Mouse (Mus musculus) heart, embryonic 14.5 days (tissue): ENCODE results near the gene Fxr2. TPM values are rescaled to one million over a fixed set of nuclear protein-coding genes. Genes with fewer than 3 reads are reported as not detected.

Experiments
- ATAC-seq: fragments of 200-750 bp; cut with Nextera tagmentation; 2 replicates; pipeline ENCODE4 v1.8.0; 2017; ENCODE audit warnings: low read depth, moderate TSS enrichment; ENCODE audit not compliant: insufficient number of reproducible peaks, insufficient read depth, low FRiP score
- H3K27ac ChIP-seq, 2 experiments: fragments of 200-500 bp in 1 of 2; fragments of 300-500 bp in 1 of 2; sonication (generic) in 1 of 2; replicated peaks in 1 of 2; 2 replicates each; pipeline ENCODE4 v1.5.1; 2012 to 2014; ENCODE audit warnings: low read depth in 2 of 2, low read length in 2 of 2, control low read depth in 1 of 2, mild to moderate bottlenecking in 1 of 2, mixed read lengths in 1 of 2; ENCODE audit not compliant: control insufficient read depth in 1 of 2, insufficient read depth in 1 of 2
- H3K27me3 ChIP-seq: fragments of 300-500 bp; sonication (generic); 2 replicates; pipeline ENCODE4 v1.6.1; 2014; ENCODE audit warnings: mild to moderate bottlenecking, low read length, control low read depth; ENCODE audit not compliant: control insufficient read depth, insufficient read depth
- H3K36me3 ChIP-seq: fragments of 300-500 bp; sonication (generic); 2 replicates; pipeline ENCODE4 v1.6.1; 2014; ENCODE audit warnings: mild to moderate bottlenecking, control low read depth, low read length, mixed read lengths; ENCODE audit not compliant: control insufficient read depth, insufficient read depth
- H3K4me1 ChIP-seq, 2 experiments: fragments of 200-500 bp in 1 of 2; fragments of 300-500 bp in 1 of 2; sonication (generic) in 1 of 2; 2 replicates each; pipeline ENCODE4 v1.6.1; 2012 to 2014; ENCODE audit warnings: low read length in 2 of 2, control low read depth in 1 of 2, mixed read lengths in 1 of 2; ENCODE audit not compliant: control insufficient read depth in 2 of 2, insufficient read depth in 2 of 2
- H3K4me2 ChIP-seq: fragments of 300-500 bp; sonication (generic); 2 replicates; pipeline ENCODE4 v1.6.1; 2014; ENCODE audit warnings: mild to moderate bottlenecking, low read length
- H3K4me3 ChIP-seq, 2 experiments: fragments of 200-500 bp in 1 of 2; fragments of 300-500 bp in 1 of 2; sonication (generic) in 1 of 2; 2 replicates each; pipeline ENCODE4 v1.5.1; 2012 to 2014; ENCODE audit warnings: low read length in 2 of 2, mild to moderate bottlenecking in 2 of 2, control low read depth in 1 of 2, low read depth in 1 of 2, moderate library complexity in 1 of 2; ENCODE audit not compliant: control insufficient read depth in 1 of 2, insufficient read depth in 1 of 2
- H3K9ac ChIP-seq: fragments of 300-500 bp; sonication (generic); 2 replicates; pipeline ENCODE4 v1.6.1; 2014; ENCODE audit warnings: mild to moderate bottlenecking, low read length
- H3K9me3 ChIP-seq: fragments of 300-500 bp; sonication (generic); 2 replicates; pipeline ENCODE4 v1.6.1; 2016; ENCODE audit warnings: low read length, control low read depth; ENCODE audit not compliant: control insufficient read depth
- WGBS: fragments of 180-500 bp; shearing (Covaris S2); extraction: QIAGEN DNeasy Blood & Tissue Kit; methylation state at CpG from one replicate; pipeline ENCODE4 v1.1.7; 2014; 5-methylcytosine and 5-hydroxymethylcytosine counted together
- polyA plus RNA-seq: library from polyadenylated mRNA; unstranded; fragments of >200 nt; fragmentation: Nextera tagmentation; extraction: Ambion mirVana; gene quantifications from 2 replicates; pipeline ENCODE4 v1.2.1, GENCODE M21; 2014

Gene Fxr2
- polyA plus RNA-seq, 1 experiment from 2014 or later: 25.8 TPM

GRCm38 (mm10) chr11:69665961-69666664, 33.3 kb downstream of the Fxr2 start, which contains the start of gene Cd68:
TSS of gene Cd68 (minus strand) at chr11:69666153.
- 31% methylated on average over 7 of the region's 7 CpGs for WGBS
- Histone ChIP-seq H3K9ac (peak within 1 kb of the TSS; percentile 21; the same call in 1 of the 2 replicates), H3K27ac (0 out of 4 replicates have a peak within 1 kb of the TSS, but pooled peaks have one; percentile 8 to 9), H3K27me3 (no peaks in the 10 kb centered on the region), H3K4me3 (no peak within 1 kb of the TSS), H3K36me3 (peaks cover 76% of the 10 kb centered on the region), H3K4me2 (no peak within 1 kb of the TSS), H3K9me3 (no peaks in the 10 kb centered on the region), H3K4me1 (peaks cover 8 to 29% of the 10 kb centered on the region in 2 experiments)
- no peak for ATAC-seq

- H3K9ac ChIP-seq: no peak overlapping the region
- H3K4me2 ChIP-seq: no peak overlapping the region
- ATAC-seq: no peak
- H3K27ac ChIP-seq: no peak overlapping the region
- H3K9me3 ChIP-seq: no peaks in the 10 kb centered on the region
- H3K27me3 ChIP-seq: no peaks in the 10 kb centered on the region
- WGBS: 90% methylated on average over 3 of the region's 3 CpGs
- H3K4me1 ChIP-seq: peaks cover 6 to 24% of the 10 kb centered on the region in 2 experiments
- no peak overlapping the region for H3K4me3 ChIP-seq
- H3K36me3 ChIP-seq: peaks cover 76% of the 10 kb centered on the region
These were observed 33.8 kb downstream of the Fxr2 start for GRCm38 (mm10) chr11:69666665-69667005.

- peak overlapping the region; percentile 89 to 98 for H3K27ac ChIP-seq
- WGBS: under 1% methylated on average over 61 of the region's 61 CpGs
- peaks cover 79% of the 10 kb centered on the region for H3K36me3 ChIP-seq
- peaks cover 2 to 15% of the 10 kb centered on the region in 2 experiments; a peak in 3 of 4 replicates for H3K4me1 ChIP-seq
- H3K9me3 ChIP-seq: no peaks in the 10 kb centered on the region
- peak overlapping the region; percentile 82 for H3K4me2 ChIP-seq
- H3K4me3 ChIP-seq: peak overlapping the region; percentile 83 to 100
- peak overlapping the region; percentile 100 for H3K9ac ChIP-seq
- peak; percentile 75 for ATAC-seq
- no peaks in the 10 kb centered on the region for H3K27me3 ChIP-seq
These were observed 38.3 kb downstream of the Fxr2 start for GRCm38 (mm10) chr11:69670786-69671725.

GRCm38 (mm10) chr11:69671726-69672124, 38.9 kb downstream of the Fxr2 start:
- WGBS: under 1% methylated on average over 43 of the region's 43 CpGs
- Histone ChIP-seq H3K4me1 (peaks cover 2 to 15% of the 10 kb centered on the region in 2 experiments; a peak in 3 of 4 replicates), H3K4me3 (peak overlapping the region; percentile 83 to 100), H3K4me2 (peak overlapping the region; percentile 82), H3K9ac (peak overlapping the region; percentile 100), H3K9me3 (no peaks in the 10 kb centered on the region), H3K27ac (peak overlapping the region; percentile 89 to 98), H3K36me3 (peaks cover 79% of the 10 kb centered on the region), H3K27me3 (no peaks in the 10 kb centered on the region)
- peak; percentile 14; the same call in 1 of the 2 replicates for ATAC-seq

GRCm38 (mm10) chr11:69672211-69672706, 39.5 kb downstream of the Fxr2 start, which contains the start of gene Eif4a1:
TSS of gene Eif4a1 (minus strand) at chr11:69672423.
- H3K4me1 ChIP-seq: peaks cover 2 to 15% of the 10 kb centered on the region in 2 experiments; a peak in 3 of 4 replicates
- H3K36me3 ChIP-seq: peaks cover 79% of the 10 kb centered on the region
- H3K4me2 ChIP-seq: peak within 1 kb of the TSS; percentile 82
- peak within 1 kb of the TSS; percentile 83 to 100 for H3K4me3 ChIP-seq
- no peaks in the 10 kb centered on the region for H3K9me3 ChIP-seq
- peak within 1 kb of the TSS; percentile 89 to 98 for H3K27ac ChIP-seq
- peak; percentile 97 for ATAC-seq
- no peaks in the 10 kb centered on the region for H3K27me3 ChIP-seq
- H3K9ac ChIP-seq: peak within 1 kb of the TSS; percentile 100
- WGBS: under 1% methylated on average over 36 of the region's 36 CpGs

- Histone ChIP-seq H3K4me1 (peaks cover 0 to 18% of the 10 kb centered on the region in 2 experiments; a peak in 3 of 4 replicates), H3K4me3 (no peak overlapping the region), H3K36me3 (peaks cover 63% of the 10 kb centered on the region), H3K27ac (no peak overlapping the region), H3K9ac (no peak overlapping the region), H3K9me3 (no peaks in the 10 kb centered on the region), H3K27me3 (no peaks in the 10 kb centered on the region), H3K4me2 (no peak overlapping the region)
- no peak for ATAC-seq
- 92% methylated on average over 2 of the region's 2 CpGs for WGBS
These were observed 46.4 kb downstream of the Fxr2 start for GRCm38 (mm10) chr11:69679144-69679543.
